Mouse (Mus musculus): Measurements from ENCODE around the gene Pcgf1.

- no peak for TF ChIP-seq POLR2A (IDR thresholded peaks at IDR 0.05; ENCODE audit: extremely low read depth, insufficient read depth, low read length)
- no peak for TF ChIP-seq CTCF (IDR thresholded peaks at IDR 0.05; ENCODE audit: low read depth, low read length)
Observed at GRCm38 (mm10) chr6:83070247-83070310, 7.6 kb upstream of the Pcgf1 start, which contains the start of gene Tlx2.

Data from liver, adult 2 months (tissue).